Mouse (Mus musculus) right cerebral cortex, postnatal 14 days (tissue): ENCODE measurements around the gene Gm8298.
"Not testable (repeated sequence)": the region's sequence is repeated elsewhere in the genome, so short reads cannot be mapped to it uniquely, and the experiment has no call there.

Source experiments
- DNase-seq: peaks from one replicate; pipeline ENCODE4 v3.0.0; 2022

Gene Gm8298

GRCm38 (mm10) chr3:59860751-59861150 lies at the start of gene Gm8298:
Gene Gm8298 (plus strand): TSS chr3:59861051.
- DNase-seq, result no peak

DNA sequence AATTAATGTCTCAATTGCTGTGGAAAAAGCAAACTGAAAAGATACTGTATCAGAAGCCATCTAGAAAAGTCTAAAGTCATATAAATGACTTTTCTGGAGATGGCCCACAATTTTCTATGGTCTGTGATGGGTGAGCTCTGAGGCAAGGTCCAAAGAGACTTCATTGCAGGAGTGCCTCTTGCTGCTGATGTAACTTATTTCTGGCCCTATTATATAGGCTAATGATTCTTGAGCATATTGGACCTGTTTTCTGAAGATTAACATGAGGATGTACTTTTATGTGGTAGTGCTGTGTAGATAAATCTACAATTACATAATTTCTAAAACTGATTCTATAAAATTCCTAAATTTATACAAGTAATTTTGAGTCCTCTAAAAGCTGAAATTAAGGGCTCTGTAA lies 47.7 kb upstream of the Gm8298 start:
- no peak for DNase-seq

DNA sequence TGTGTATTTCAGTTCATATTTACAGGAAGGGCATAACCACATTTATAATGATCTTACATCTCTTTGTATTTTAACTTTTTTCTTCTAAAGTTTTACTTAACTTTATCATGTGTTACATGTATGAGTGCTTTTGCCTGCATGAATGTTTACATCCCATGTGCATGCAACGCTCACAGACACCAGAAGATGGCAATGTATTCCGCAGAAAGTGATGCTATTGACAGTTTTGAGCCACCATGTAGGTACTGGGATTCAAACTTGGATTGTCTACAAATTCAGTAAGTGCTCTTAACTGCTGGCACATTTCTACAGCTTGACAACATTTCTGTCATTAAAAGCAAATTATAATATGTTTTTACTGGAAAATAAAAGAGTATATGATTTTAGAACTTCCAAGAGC lies 9.9 kb downstream of the Gm8298 start:
- peak; percentile 7 for DNase-seq

- not testable (repeated sequence) for DNase-seq
These were observed 16.8 kb downstream of the Gm8298 start for GRCm38 (mm10) chr3:59877601-59878000.

DNA sequence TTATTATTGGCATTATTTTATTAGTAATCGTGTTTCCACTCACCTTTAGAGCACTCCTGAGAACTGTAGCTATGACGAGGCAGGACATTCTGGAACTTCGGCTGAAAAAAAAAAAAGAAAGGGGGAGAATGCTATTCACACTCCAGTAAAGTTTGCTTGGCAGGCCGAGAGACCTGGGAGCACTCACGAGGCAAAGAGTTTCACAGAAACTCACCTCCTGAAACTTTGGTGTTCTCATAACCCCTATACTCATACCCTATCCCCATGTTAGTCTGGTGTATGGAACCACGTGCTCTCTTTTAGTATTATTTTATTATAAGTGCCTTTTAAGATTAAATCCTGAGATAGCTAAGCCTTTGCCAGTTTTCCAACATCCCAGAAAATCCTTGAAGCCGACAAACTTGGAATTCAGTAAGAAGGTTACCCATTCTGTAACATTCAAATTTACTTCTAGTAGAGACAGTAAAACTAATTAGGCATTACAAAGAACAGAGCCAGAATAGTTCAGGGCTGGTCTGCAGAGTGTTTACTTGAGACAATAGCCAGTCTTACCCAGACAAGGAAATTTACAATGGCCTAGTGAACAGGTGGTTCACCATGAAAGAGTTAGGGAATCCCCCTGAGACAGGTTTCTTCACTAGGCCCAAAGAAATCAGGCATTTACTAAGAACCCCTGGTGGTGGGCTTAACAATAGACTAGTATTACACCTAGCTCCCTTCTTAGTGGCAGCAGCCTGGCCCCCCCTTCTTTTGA lies 19.1 kb downstream of the Gm8298 start:
- DNase-seq, result not testable (repeated sequence)

- no peak for DNase-seq
These were observed 32.4 kb downstream of the Gm8298 start for GRCm38 (mm10) chr3:59893276-59893675.

GRCm38 (mm10) chr3:59924914-59925313 lies 64.1 kb downstream of the Gm8298 start, which contains the start of gene C130079G13Rik:
Gene C130079G13Rik (plus strand): TSS chr3:59925214.
- DNase-seq, result no peak
